Mouse (Mus musculus) kidney, embryonic 16.5 days (tissue): ENCODE measurements around the gene Gpr107. TPM values are rescaled to one million over a fixed set of nuclear protein-coding genes. Genes with fewer than 3 reads are reported as not detected.
A peak's percentile ranks its signal among the peaks of the same experiment; 100 is the strongest.

ENCODE experiments used
- ATAC-seq: fragments of 200-750 bp; cut with Nextera tagmentation; 2 replicates; pipeline ENCODE4 v1.8.0; 2017; ENCODE audit warnings: moderate TSS enrichment; ENCODE audit not compliant: low FRiP score, low TSS enrichment
- H3K27ac ChIP-seq: fragments of 300-500 bp; sonication (generic); 2 replicates; pipeline ENCODE4 v1.5.1; 2014; ENCODE audit warnings: low read length
- H3K27me3 ChIP-seq: fragments of 300-500 bp; sonication (generic); 2 replicates; pipeline ENCODE4 v1.6.1; 2014; ENCODE audit warnings: low read length, control low read depth, mixed read lengths; ENCODE audit not compliant: insufficient read depth
- H3K36me3 ChIP-seq: fragments of 300-500 bp; sonication (generic); 2 replicates; pipeline ENCODE4 v1.6.1; 2014; ENCODE audit warnings: low read length, control low read depth, mixed read lengths; ENCODE audit not compliant: insufficient read depth
- H3K4me1 ChIP-seq: fragments of 300-500 bp; sonication (generic); 2 replicates; pipeline ENCODE4 v1.6.1; 2014; ENCODE audit warnings: low read length, control low read depth, mixed read lengths; ENCODE audit not compliant: insufficient read depth
- H3K4me2 ChIP-seq: fragments of 300-500 bp; sonication (generic); replicated peaks from 2 replicates; pipeline ENCODE4 v1.6.1; 2014; ENCODE audit warnings: low read depth, low read length
- H3K4me3 ChIP-seq: fragments of 300-500 bp; sonication (generic); 2 replicates; pipeline ENCODE4 v1.5.1; 2014; ENCODE audit warnings: mild to moderate bottlenecking, low read length
- H3K9ac ChIP-seq: fragments of 300-500 bp; sonication (generic); replicated peaks from 2 replicates; pipeline ENCODE4 v1.6.1; 2014; ENCODE audit warnings: low read length
- H3K9me3 ChIP-seq: fragments of 300-500 bp; sonication (generic); 2 replicates; pipeline ENCODE4 v1.6.1; 2016; ENCODE audit warnings: low read length, control low read depth
- WGBS: fragments of 180-500 bp; shearing (Covaris S2); extraction: QIAGEN DNeasy Blood & Tissue Kit; methylation state at CpG from one replicate; pipeline ENCODE4 v1.1.7; 2014; 5-methylcytosine and 5-hydroxymethylcytosine counted together
- polyA plus RNA-seq: library from polyadenylated mRNA; unstranded; fragments of >200 nt; fragmentation: Nextera tagmentation; extraction: Ambion mirVana; gene quantifications from 2 replicates; pipeline ENCODE4 v1.2.1, GENCODE M21; 2015

Gpr107 gene
- polyA plus RNA-seq, 1 experiment from 2014 or later = 38.3 TPM

DNA sequence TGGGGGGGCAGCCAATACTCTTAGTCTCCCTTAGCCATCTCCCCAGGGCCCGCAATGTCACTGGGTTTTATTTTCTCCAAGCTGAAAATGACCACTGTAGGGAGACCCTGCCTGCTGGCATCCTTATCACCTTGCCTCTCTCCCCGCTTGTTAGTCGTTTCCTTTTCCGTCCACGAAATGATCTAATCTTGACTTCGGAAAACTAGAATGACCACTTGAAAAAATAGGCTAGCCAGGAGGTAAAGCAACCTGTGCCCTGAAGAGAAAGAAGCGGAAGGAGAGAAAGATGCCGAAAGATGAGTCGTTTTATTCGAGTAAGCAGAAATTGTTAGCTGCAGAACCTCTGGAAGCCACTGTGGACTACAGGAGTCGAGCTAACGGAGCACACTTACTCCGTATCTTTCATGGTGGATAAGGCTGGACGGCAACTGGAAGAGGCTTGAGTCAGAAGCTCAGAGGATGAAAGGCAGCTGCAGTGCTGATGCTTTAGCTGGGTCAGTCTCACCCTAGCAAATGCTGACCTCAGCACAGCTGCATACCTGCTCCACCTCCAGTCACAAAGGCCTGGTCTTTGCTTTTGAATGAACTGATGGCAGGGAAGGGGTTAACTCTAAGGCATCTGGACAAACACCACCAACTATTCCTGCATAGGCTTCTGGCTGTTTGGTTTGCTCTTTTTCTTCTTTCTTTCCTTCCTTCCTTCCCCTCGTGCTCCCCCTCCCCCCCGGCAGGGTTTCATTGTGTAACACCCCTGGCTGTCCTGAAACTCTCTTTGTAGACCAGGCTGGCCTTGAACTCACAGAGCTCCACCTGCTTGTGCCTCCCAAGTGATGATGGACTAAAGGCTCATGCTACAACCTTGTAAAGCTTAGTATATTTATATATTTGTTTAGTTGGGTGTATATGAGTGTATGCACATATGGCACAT is 8.1 kb upstream of the Gpr107 start:
- Histone ChIP-seq H3K27ac (no peak overlapping the region), H3K9ac (no peak overlapping the region), H3K27me3 (no peaks in the 10 kb centered on the region), H3K4me2 (no peak overlapping the region), H3K9me3 (no peaks in the 10 kb centered on the region), H3K4me1 (peaks cover 24% of the 10 kb centered on the region), H3K4me3 (no peak overlapping the region), H3K36me3 (peaks cover 9% of the 10 kb centered on the region; the same call in 1 of the 2 replicates)
- 76% methylated on average over 16 of the region's 16 CpGs for WGBS
- ATAC-seq = no peak

DNA sequence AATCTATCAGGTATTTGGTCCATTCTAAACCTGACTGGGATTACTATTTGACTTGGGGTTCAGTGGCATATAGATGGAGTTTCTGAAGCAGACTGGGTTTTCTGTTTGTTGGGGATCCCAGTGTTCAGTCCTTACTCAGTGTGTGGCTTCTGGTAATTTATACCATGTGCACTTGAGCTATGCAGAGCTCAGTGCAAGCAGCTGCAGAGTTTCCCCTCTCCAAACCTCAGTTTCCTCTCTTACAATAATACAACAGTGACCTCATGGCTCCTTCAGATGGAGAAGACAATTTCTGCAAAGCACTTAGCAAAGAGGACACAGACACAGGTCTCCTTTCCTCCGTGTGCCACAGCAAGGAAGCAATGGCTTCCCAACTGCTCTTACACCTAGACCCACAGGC is 7.2 kb upstream of the Gpr107 start:
- Histone ChIP-seq H3K36me3 (peaks cover 12% of the 10 kb centered on the region; the same call in 1 of the 2 replicates), H3K9me3 (no peaks in the 10 kb centered on the region)
- WGBS = 83% methylated on average over 1 of the region's 1 CpGs

DNA sequence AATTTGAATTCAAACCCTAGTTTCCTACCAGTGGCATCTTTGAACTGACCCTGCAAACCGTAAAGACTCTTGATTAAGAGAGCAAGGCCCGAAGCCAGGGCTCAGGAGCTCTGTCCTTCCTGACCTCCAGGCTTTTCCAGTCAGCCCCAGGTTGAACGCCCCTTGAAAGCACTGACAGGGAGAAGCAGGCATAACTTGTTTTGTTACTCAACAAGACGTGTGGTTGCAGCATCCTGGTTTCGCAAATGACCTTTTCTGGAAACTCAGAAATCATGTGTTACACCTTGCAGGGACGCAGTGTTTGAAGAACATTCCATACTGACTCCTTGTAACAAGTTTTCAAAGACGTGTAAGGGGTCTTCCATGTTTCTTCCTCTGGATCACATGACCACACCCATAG is 5.1 kb upstream of the Gpr107 start:
- Histone ChIP-seq H3K27ac (no peak overlapping the region), H3K36me3 (peaks cover 14% of the 10 kb centered on the region), H3K9ac (no peak overlapping the region), H3K9me3 (no peaks in the 10 kb centered on the region), H3K4me1 (peaks cover 18% of the 10 kb centered on the region), H3K4me3 (no peak overlapping the region), H3K4me2 (no peak overlapping the region), H3K27me3 (no peaks in the 10 kb centered on the region)
- ATAC-seq = no peak
- 83% methylated on average over 7 of the region's 7 CpGs for WGBS

More for the DNA sequence above, 7.2 kb upstream of the Gpr107 start:
- Histone ChIP-seq H3K27me3 (no peaks in the 10 kb centered on the region), H3K4me3 (no peak overlapping the region), H3K27ac (no peak overlapping the region), H3K4me1 (peaks cover 22% of the 10 kb centered on the region), H3K4me2 (no peak overlapping the region), H3K9ac (no peak overlapping the region)
- no peak for ATAC-seq

DNA sequence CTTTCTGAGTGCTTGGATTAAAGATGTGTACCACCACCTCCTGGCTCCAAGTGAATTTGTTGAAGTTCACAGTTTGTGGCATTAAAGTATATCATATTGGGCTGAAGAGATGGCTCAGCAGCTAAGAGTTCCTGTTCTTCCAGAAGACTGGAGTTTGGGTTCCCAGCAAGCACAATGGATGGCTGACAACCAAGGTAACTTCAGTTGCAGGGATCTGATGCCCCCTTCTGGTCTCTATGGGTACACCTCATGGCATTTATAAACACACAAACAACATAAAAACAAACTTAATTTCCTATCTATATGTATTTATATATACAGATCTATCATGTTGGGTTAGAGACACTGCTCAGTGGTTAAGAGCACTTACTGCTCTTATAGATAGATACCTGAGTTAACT is 1.4 kb upstream of the Gpr107 start:
- peaks cover 20% of the 10 kb centered on the region for H3K4me1 ChIP-seq
- no peak for ATAC-seq
- no peak overlapping the region for H3K9ac ChIP-seq
- no peak overlapping the region for H3K4me3 ChIP-seq
- H3K27ac ChIP-seq = no peak overlapping the region
- H3K27me3 ChIP-seq = no peaks in the 10 kb centered on the region
- H3K36me3 ChIP-seq = peaks cover 14% of the 10 kb centered on the region
- H3K9me3 ChIP-seq = no peaks in the 10 kb centered on the region
- no peak overlapping the region for H3K4me2 ChIP-seq

DNA sequence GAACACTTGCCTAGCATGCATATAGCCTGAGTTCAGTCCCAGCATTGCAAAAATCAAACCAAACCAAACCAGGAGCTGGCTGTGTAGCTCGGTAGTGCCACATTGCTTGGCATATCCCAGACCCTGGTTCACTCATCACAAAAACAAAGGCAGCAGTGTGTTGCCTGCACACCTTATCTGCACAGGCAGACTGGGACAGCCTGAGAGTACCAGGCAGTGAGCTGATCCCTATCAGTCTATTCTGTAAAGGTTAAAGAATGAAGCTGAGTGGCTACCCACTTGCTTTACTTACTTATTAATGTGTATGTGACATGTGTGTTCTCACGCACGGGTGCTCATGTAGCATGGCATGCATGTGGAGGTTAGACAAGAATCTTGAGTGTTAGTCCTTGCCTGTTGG is 4.7 kb downstream of the Gpr107 start:
- no peak overlapping the region for H3K9ac ChIP-seq
- no peaks in the 10 kb centered on the region for H3K36me3 ChIP-seq
- ATAC-seq = no peak
- no peaks in the 10 kb centered on the region for H3K27me3 ChIP-seq
- WGBS = 78% methylated on average over 3 of the region's 3 CpGs
- H3K9me3 ChIP-seq = no peaks in the 10 kb centered on the region
- no peak overlapping the region for H3K27ac ChIP-seq
- H3K4me2 ChIP-seq = no peak overlapping the region
- H3K4me3 ChIP-seq = no peak overlapping the region
- peaks cover 13% of the 10 kb centered on the region for H3K4me1 ChIP-seq

DNA sequence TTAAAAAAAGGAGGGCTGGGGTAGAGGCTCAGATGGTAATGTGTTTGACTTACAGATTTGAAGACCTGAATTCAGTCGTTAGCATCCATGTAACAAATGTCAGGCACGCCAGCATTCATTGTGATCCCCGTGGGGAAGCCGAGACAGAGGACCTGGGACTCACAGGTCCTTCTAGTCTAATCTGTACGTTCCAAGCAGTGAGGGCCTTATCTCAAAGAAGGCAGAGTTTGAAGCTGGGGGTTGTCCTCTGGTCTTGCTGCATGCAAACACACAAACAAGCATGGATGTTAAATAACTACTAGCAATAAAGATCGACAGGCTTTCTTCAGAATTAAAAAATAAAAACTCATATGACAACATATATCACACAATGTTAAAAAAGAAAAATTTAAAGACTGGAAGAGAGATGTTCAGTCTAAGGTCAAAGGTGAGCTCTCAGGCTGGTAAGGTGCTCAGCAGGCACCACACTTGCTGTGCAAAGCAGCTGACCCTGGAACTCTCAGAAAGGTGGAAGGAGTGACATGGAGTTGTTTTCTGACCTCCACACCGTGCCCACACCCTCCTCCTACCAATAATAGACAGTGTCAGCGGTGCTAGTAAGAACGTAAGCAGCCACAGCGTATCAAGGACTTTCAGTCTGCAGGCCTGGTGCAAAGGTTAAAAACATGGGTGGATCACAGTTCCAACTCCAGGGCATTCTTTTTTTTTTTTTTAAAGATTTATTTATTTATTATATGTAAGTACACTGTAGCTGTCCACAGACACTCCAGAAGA is 8.2 kb downstream of the Gpr107 start:
- no peak overlapping the region for H3K9ac ChIP-seq
- H3K27me3 ChIP-seq = no peaks in the 10 kb centered on the region
- ATAC-seq = no peak
- no peak overlapping the region for H3K4me3 ChIP-seq
- no peaks in the 10 kb centered on the region for H3K36me3 ChIP-seq
- H3K27ac ChIP-seq = no peak overlapping the region
- H3K4me1 ChIP-seq = peaks cover 27% of the 10 kb centered on the region
- no peak overlapping the region for H3K4me2 ChIP-seq
- no peaks in the 10 kb centered on the region for H3K9me3 ChIP-seq
- 83% methylated on average over 10 of the region's 10 CpGs for WGBS

DNA sequence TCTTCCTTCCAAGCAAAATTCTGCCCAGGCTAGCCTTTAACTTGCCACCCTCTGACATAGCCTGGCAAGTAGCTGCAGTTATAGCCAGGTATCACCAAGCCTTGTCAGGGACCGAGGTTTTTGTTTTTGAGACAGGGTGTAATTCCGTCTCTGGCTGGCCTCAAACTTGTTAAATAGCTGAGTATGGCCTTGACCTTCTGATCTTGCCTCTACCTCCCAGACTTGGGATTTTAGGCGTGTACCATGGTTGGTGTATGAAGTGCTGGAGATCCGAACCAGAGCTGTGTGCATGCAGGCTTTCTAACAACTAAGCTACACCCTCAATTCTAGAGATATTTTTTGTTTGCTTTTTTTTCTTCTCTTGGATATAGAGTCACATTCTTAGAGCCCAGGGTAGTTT is 9.5 kb downstream of the Gpr107 start:
- WGBS = 85% methylated on average over 4 of the region's 4 CpGs

DNA sequence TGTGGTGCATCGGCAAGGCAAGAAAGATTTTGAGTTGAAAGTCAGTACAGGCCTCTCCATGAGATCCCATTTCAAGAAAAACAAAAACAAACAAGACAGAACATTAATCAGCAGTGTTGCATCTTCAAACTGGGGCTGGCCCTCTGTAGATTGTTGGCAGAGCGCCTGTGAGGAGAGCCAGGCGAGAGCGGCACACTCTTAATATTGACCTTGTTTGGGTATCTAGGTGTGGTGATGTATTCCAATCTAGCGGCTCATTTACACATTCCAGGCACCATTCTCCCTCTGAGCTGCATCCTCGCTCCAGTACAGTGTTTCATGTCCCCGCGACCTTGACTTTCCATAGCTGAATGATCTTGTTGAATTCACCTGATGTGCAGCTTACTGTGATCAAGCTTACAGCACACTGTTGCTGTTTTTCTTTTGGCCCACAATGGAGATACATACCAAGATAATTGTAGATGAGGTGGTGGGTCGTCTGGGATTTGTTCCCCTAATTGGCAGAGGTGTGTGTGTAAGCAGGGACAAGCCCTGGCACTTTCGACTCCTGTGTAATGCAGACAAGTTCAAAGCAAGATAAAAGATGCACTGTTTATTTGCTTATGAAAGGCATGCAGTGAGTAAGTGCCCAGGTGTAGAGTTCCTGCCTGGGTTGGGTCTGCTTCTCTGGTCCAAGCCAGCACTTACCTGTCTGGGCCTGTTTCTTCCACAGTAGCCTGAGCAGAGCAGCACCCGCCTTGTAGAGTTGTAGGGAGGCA is 11.4 kb downstream of the Gpr107 start:
- no peaks in the 10 kb centered on the region for H3K27me3 ChIP-seq
- 40% methylated on average over 11 of the region's 11 CpGs for WGBS
- no peaks in the 10 kb centered on the region for H3K9me3 ChIP-seq
- peak overlapping the region; percentile 2; the same call in 1 of the 2 replicates for H3K9ac ChIP-seq
- ATAC-seq = peak; percentile 32; the same call in 1 of the 2 replicates
- H3K4me2 ChIP-seq = no peak overlapping the region
- H3K4me1 ChIP-seq = peaks cover 34% of the 10 kb centered on the region
- no peak overlapping the region for H3K4me3 ChIP-seq
- H3K27ac ChIP-seq = peak overlapping the region; percentile 93
- peaks cover 8% of the 10 kb centered on the region; the same call in 1 of the 2 replicates for H3K36me3 ChIP-seq

More for the DNA sequence above, 9.5 kb downstream of the Gpr107 start:
- H3K9ac ChIP-seq = no peak overlapping the region
- H3K4me1 ChIP-seq = peaks cover 34% of the 10 kb centered on the region
- H3K27ac ChIP-seq = no peak overlapping the region
- no peaks in the 10 kb centered on the region for H3K27me3 ChIP-seq
- no peaks in the 10 kb centered on the region for H3K9me3 ChIP-seq
- no peak overlapping the region for H3K4me2 ChIP-seq
- no peaks in the 10 kb centered on the region for H3K36me3 ChIP-seq
- no peak for ATAC-seq
- no peak overlapping the region for H3K4me3 ChIP-seq

DNA sequence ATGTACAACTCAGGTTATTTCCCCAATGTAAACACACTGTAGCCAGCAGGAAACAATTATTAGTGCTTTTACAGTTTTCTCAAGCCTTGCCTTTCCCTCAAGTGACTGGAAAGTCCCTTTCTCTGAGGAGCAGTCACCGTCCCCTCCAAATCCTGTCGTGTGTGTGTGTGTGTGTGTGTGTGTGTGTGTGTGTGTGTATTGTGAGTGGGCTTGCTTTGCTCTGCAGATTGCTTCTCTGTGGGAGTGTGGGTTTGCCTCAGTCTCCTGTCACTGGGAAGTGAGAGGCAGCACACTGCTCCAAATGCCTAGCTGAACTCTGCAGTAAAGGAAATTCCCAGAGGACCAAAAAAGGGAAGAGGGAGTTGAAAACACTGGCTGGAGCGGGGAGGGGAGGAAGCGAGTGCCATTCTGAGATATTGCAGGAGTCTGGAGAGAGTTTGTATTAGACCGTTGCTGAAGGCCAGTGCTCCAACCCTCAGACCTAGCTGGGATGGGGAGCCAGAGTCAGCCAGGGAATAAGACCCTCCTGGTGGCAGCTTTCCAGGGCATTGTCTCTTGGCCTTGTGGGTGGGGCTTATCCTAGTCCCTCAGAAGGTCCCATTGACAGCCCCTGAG is 12.8 kb downstream of the Gpr107 start:
- peak; percentile 64 for ATAC-seq
- Histone ChIP-seq H3K36me3 (peaks cover 22% of the 10 kb centered on the region), H3K9ac (peak overlapping the region; percentile 32), H3K27me3 (no peaks in the 10 kb centered on the region), H3K4me1 (peaks cover 34% of the 10 kb centered on the region), H3K27ac (peak overlapping the region; percentile 93), H3K4me3 (0 out of 2 replicates have a peak overlapping the region, but pooled peaks have one; percentile 1), H3K4me2 (0 out of 2 replicates have a peak overlapping the region, but pooled peaks have one; percentile 7), H3K9me3 (no peaks in the 10 kb centered on the region)
- WGBS = 22% methylated on average over 5 of the region's 5 CpGs
